ENCODE assay signal across 28 mouse cellular contexts in genomic region chr14:46005307-46005706, GRCm38 (mm10).
"Had no signal": no experiment of that assay in that cellular context is flagged by ENCODE, and none has a peak within 500 bp of the region (broad histone marks: within the 10 kb centered on the region; RNA-seq: fewer than 3 reads in every experiment).

No protein-coding gene starts in this region.

- H3K36me3 ChIP-seq: heart, embryonic 13.5 days; heart, embryonic 15.5 days; hindbrain, embryonic 13.5 days; hindbrain, embryonic 15.5 days; kidney, embryonic 15.5 days; limb, embryonic 13.5 days; limb, embryonic 15.5 days; liver, embryonic 12.5 days had no signal

- H3K9ac ChIP-seq: heart, embryonic 13.5 days; heart, embryonic 15.5 days; hindbrain, embryonic 13.5 days; hindbrain, embryonic 15.5 days; kidney, embryonic 15.5 days; limb, embryonic 13.5 days; limb, embryonic 15.5 days; liver, embryonic 12.5 days; liver, embryonic 14.5 days had no signal

- H3K27ac ChIP-seq: gastrocnemius, adult 2 months; heart, adult 2 months; heart, embryonic 13.5 days; heart, embryonic 15.5 days; hindbrain, embryonic 13.5 days; hindbrain, embryonic 15.5 days; hindbrain, postnatal 0 days; kidney, embryonic 15.5 days; kidney, postnatal 0 days; limb, embryonic 13.5 days; limb, embryonic 15.5 days; liver, embryonic 12.5 days; liver, embryonic 14.5 days had no signal

- H3K27me3 ChIP-seq: heart, embryonic 13.5 days; heart, embryonic 15.5 days; hindbrain, embryonic 13.5 days; hindbrain, embryonic 15.5 days; kidney, embryonic 15.5 days; limb, embryonic 15.5 days; liver, embryonic 12.5 days had no signal

- H3K9me3 ChIP-seq: heart, embryonic 13.5 days; heart, embryonic 15.5 days; hindbrain, embryonic 13.5 days; hindbrain, embryonic 15.5 days; kidney, embryonic 15.5 days; limb, embryonic 13.5 days; limb, embryonic 15.5 days; liver, embryonic 12.5 days had no signal

- H3K4me3 ChIP-seq: gastrocnemius, adult 2 months; heart, adult 2 months; heart, embryonic 13.5 days; heart, embryonic 15.5 days; hindbrain, embryonic 13.5 days; hindbrain, embryonic 15.5 days; kidney, embryonic 15.5 days; limb, embryonic 13.5 days; limb, embryonic 15.5 days; liver, embryonic 12.5 days had no signal

- H3K4me1 ChIP-seq: heart, embryonic 13.5 days; heart, embryonic 15.5 days; hindbrain, embryonic 13.5 days; hindbrain, embryonic 15.5 days; limb, embryonic 13.5 days; limb, embryonic 15.5 days; liver, embryonic 12.5 days had no signal

- H3K4me2 ChIP-seq: heart, embryonic 11.5 days; heart, embryonic 13.5 days; heart, embryonic 15.5 days; hindbrain, embryonic 13.5 days; hindbrain, embryonic 15.5 days; kidney, embryonic 15.5 days; limb, embryonic 13.5 days; limb, embryonic 15.5 days; liver, embryonic 12.5 days had no signal

- DNase-seq: gastrocnemius, adult 2 months; gastrocnemius, postnatal 10 days; gastrocnemius, postnatal 36 days; heart, adult 11 months; heart, adult 2 months; heart, postnatal 14 days; heart, postnatal 36 days; kidney, adult 11 months; kidney, adult 2 months; kidney, adult 9 months; kidney, postnatal 14 days; kidney, postnatal 36 days; layer of hippocampus, adult 9-11 months; layer of hippocampus, postnatal 36 days; left cerebral cortex, postnatal 4 days had no signal

- ATAC-seq: hindbrain, postnatal 0 days; intestine, embryonic 16.5 days; liver, embryonic 12.5 days had no signal
